Mouse (Mus musculus): Measurements from ENCODE around the gene Vmn1r85. TPM values are rescaled to one million over a fixed set of nuclear protein-coding genes. Genes with fewer than 3 reads are reported as not detected.
A peak's percentile ranks its signal among the peaks of the same experiment; 100 is the strongest.
"Not testable (repeated sequence)": the region's sequence is repeated elsewhere in the genome, so short reads cannot be mapped to it uniquely, and the experiment has no call there.

The Vmn1r85 gene
- not detected for total RNA-seq (2021)
- long read RNA-seq, experiment 1 = 0 reads
- long read RNA-seq, experiment 2 = 0 reads

GRCm38 (mm10) chr7:13095073-13095472, at the start of gene Vmn1r85:
Gene Vmn1r85 (minus strand): TSS chr7:13095173.
- Histone ChIP-seq H3K4me3 (no peak within 1 kb of the TSS), H3K27ac (no peak within 1 kb of the TSS)
- TF ChIP-seq CTCF (IDR thresholded peaks at IDR 0.05) = no peak
- no peak for DNase-seq (ENCODE audit: extremely low spot score in 1 of 2, low spot score in 2 of 2)
- intact Hi-C loops (cut with DNase I) = no loop called here

DNA sequence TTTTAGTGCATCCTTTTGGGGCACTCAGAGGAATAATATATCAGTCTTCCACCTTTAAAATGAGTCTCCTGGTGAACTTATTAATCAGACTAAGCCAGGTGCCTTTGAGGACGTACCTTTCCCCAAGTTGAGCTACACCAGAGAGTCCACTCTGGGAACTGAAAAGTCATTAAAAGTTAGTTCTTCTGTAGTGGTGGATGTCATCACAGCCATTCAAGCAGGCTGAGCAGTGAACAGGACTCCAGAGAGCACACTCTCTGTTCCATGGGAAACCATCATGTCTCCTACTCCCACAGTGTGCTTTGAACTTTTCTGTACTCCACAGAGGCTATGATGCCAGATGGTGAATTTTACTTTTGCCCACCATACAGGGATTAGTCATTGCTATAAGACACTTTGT, 45.1 kb upstream of the Vmn1r85 start, which contains the start of gene Vmn1r87:
Gene Vmn1r87 (minus strand): TSS at position 101 of the 400 bp plus-strand sequence.
- H3K4me3 ChIP-seq = no peak within 1 kb of the TSS
- no peak within 1 kb of the TSS for H3K27ac ChIP-seq
- no peak for DNase-seq (ENCODE audit: extremely low spot score in 1 of 2, low spot score in 2 of 2)
- intact Hi-C loops (cut with DNase I) = no loop called here
- TF ChIP-seq CTCF (IDR thresholded peaks at IDR 0.05) = no peak

- no peak overlapping the region for H3K4me3 ChIP-seq
- TF ChIP-seq CTCF (IDR thresholded peaks at IDR 0.05) = no peak
- intact Hi-C loops (cut with DNase I) = no loop called here
- no peak for DNase-seq (ENCODE audit: extremely low spot score in 1 of 2, low spot score in 2 of 2)
- no peak overlapping the region for H3K27ac ChIP-seq
These were observed 42.4 kb upstream of the Vmn1r85 start for GRCm38 (mm10) chr7:13137340-13137739.

GRCm38 (mm10) chr7:13131856-13132255, 36.9 kb upstream of the Vmn1r85 start:
- intact Hi-C loops (cut with DNase I) = no loop called here
- no peak for DNase-seq (ENCODE audit: extremely low spot score in 1 of 2, low spot score in 2 of 2)
- no peak for TF ChIP-seq CTCF (IDR thresholded peaks at IDR 0.05)
- Histone ChIP-seq H3K27ac (no peak overlapping the region), H3K4me3 (no peak overlapping the region)

- H3K4me3 ChIP-seq; DNase-seq (ENCODE audit: extremely low spot score in 1 of 2, low spot score in 2 of 2); H3K27ac ChIP-seq; intact Hi-C loops (cut with DNase I): not testable (repeated sequence)
These were observed 28.7 kb upstream of the Vmn1r85 start for GRCm38 (mm10) chr7:13123554-13124153.

DNA sequence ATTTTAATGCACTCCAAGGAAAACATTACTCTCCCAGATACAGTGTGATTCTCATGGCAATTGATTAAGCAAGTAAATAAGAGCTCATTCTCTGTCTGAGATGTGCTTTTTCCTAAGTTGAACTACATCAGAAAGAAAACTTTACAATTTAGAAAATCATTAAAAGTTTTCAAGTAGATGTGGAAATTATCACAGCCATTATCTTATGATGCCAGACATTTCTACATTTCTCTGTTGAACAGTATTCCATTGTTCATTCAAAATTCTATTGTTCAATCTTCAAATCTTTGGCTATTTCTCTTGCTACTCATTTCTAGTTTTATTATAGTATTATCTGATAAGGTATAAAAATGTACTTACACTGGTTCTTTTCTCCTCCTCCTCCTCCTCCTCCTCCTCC, 24.8 kb upstream of the Vmn1r85 start, which contains the start of gene Vmn1r86:
Gene Vmn1r86 (minus strand): TSS at position 101 of the 400 bp plus-strand sequence.
- TF ChIP-seq CTCF (IDR thresholded peaks at IDR 0.05) = no peak
- H3K4me3 ChIP-seq = no peak within 1 kb of the TSS
- no peak within 1 kb of the TSS for H3K27ac ChIP-seq
- DNase-seq (ENCODE audit: extremely low spot score in 1 of 2, low spot score in 2 of 2) = no peak
- intact Hi-C loops (cut with DNase I) = no loop called here

DNA sequence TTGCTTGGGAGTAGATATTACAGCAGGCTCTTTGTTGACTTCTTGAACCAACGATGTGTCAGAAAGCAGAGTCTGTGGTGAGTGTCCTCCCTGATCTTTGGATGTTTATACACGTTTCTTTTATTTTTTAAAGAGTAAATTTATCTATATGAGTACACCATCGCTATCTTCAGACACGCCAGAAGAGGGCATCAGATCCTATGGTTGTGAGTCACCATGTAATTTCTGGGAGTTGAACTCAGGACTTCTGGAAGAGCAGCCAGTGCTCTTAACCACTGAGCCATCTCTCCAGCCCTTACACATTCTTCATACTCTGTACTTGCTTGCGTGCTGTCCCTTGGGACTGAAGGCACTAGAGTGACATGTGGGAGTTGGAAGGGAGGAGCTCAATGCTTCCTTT, 22.7 kb downstream of the Vmn1r85 start:
- H3K4me3 ChIP-seq = no peak overlapping the region
- intact Hi-C loops (cut with DNase I) = loop anchor here (2.0 to 5.0 kb wide), 3 partner anchors 190 to 1245 kb away; no protein-coding TSS in a partner anchor
- TF ChIP-seq CTCF (IDR thresholded peaks at IDR 0.05) = peak; percentile 45
- DNase-seq (ENCODE audit: extremely low spot score in 1 of 2, low spot score in 2 of 2) = no peak
- H3K27ac ChIP-seq = no peak overlapping the region

- H3K27ac ChIP-seq; H3K4me3 ChIP-seq; DNase-seq (ENCODE audit: extremely low spot score in 1 of 2, low spot score in 2 of 2); intact Hi-C loops (cut with DNase I): not testable (repeated sequence)
- peak; percentile 45 for TF ChIP-seq CTCF (IDR thresholded peaks at IDR 0.05)
These were observed 31.6 kb downstream of the Vmn1r85 start for GRCm38 (mm10) chr7:13063399-13063798.

GRCm38 (mm10) chr7:13059536-13059935, 35.4 kb downstream of the Vmn1r85 start:
- DNase-seq (ENCODE audit: extremely low spot score in 1 of 2, low spot score in 2 of 2) = no peak
- no peak for TF ChIP-seq CTCF (IDR thresholded peaks at IDR 0.05)
- intact Hi-C loops (cut with DNase I) = loop anchor here (5.0 kb wide), 3 partner anchors 218 to 453 kb away; partner anchors contain the start of genes Lig1, Zfp329 and Zswim9
- no peak overlapping the region for H3K27ac ChIP-seq
- no peak overlapping the region for H3K4me3 ChIP-seq

- TF ChIP-seq CTCF (IDR thresholded peaks at IDR 0.05) = no peak; the same call in none of the 2 replicates
- Histone ChIP-seq H3K4me3 (no peak overlapping the region), H3K27ac (no peak overlapping the region)
- intact Hi-C loops (cut with DNase I) = loop anchor here (5.0 kb wide), 3 partner anchors 220 to 455 kb away; partner anchors contain the start of genes Lig1, Zfp329 and Zswim9
- DNase-seq (ENCODE audit: extremely low spot score in 1 of 2, low spot score in 2 of 2) = no peak
These were observed 37.9 kb downstream of the Vmn1r85 start for GRCm38 (mm10) chr7:13056913-13057700.

DNA sequence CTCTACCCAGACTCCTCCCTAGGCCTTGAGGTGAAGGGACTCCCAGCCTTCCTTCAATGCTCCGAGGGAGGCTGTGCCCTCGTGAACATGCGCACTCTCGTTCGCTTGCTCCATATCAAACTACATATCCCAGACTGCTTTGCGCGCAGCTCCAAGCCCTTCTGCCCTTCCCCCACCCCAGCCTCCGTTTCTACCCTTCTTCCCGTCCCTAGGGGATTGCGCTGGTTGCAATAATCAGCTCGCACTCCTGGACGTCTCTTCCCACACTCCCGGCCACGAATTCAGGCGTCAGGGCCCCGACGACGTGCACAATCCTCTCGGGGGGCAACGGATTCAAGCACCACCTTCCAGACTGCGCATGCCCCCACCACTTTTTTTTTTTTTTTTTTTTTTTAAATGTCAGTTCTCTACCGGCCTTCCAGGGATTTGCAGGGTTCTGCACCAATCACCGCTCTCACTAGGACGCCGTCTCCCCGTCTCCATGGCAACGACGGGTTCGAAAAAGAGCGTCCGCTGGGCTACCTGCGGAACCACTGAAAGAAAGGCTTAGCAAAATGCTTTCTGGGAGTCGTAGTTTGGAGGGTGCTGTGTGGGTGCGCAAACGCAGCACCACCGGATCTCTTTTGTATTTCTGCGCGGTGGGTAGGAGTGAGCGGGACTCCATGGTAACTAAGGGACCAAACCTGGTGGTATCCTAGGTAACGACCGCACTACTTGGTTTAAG, 40.5 kb downstream of the Vmn1r85 start, which contains the start of gene Mzf1:
Gene Mzf1 (minus strand): TSS at position 478 of the 724 bp plus-strand sequence.
- peak; percentile 91 to 96 for DNase-seq (ENCODE audit: extremely low spot score in 1 of 2, low spot score in 2 of 2)
- Histone ChIP-seq H3K4me3 (peak within 1 kb of the TSS; percentile 66), H3K27ac (peak within 1 kb of the TSS; percentile 99)
- TF ChIP-seq CTCF (IDR thresholded peaks at IDR 0.05) = no peak; the same call in none of the 2 replicates
- intact Hi-C loops (cut with DNase I) = loop anchor here (2.0 to 5.0 kb wide), 6 partner anchors 46 to 572 kb away; partner anchors contain the start of genes Lig1, Rps5, Zfp329 and Zswim9

Measured in left cerebral cortex, adult 2 months (tissue).